Mouse (Mus musculus): ENCODE results near the gene Gm1140. TPM values are rescaled to one million over a fixed set of nuclear protein-coding genes. Genes with fewer than 3 reads are reported as not detected.
"Not testable (repeated sequence)": the region's sequence is repeated elsewhere in the genome, so short reads cannot be mapped to it uniquely, and the experiment has no call there.

Gm1140 gene
- polyA plus RNA-seq (2014; fragmentation: Nextera tagmentation; extraction: Ambion mirVana) = not detected in 2 replicates

DNA sequence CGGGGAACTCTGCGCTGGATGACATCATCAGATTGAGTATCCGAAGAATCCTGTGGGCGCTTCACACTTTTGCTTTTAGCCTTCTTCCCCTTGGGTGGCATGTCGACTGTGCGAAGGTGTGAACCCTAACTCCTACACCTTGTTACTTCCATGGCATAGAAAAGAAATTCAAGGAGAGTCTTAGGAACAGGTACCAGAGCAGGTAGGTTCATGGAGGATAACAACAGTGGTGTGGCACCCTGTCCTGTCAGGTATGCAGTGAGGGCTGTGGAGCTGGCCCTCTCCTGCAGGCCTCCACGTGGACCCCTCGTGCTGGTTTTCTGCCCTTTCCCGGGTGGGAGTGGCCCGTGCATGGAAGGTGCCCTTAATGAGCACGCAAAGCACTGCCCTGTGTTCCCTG, at the start of gene Gm1140:
Gene Gm1140 (minus strand): TSS at position 101 of the 400 bp plus-strand sequence.
- H3K27me3 ChIP-seq (ENCODE audit: control insufficient read depth, insufficient read depth, low read length); H3K27ac ChIP-seq (ENCODE audit: low read depth, low read length); H3K36me3 ChIP-seq (ENCODE audit: control insufficient read depth, insufficient read depth, low read length); H3K9ac ChIP-seq (ENCODE audit: low read depth, low read length); H3K4me3 ChIP-seq (ENCODE audit: low read depth, low read length); ATAC-seq (replicated peaks; ENCODE audit: insufficient number of reproducible peaks, low FRiP score, low TSS enrichment); H3K4me2 ChIP-seq; H3K4me1 ChIP-seq (ENCODE audit: control insufficient read depth, insufficient read depth, low read length); H3K9me3 ChIP-seq (replicated peaks; ENCODE audit: control insufficient read depth, low read length): not testable (repeated sequence)
- 82% methylated on average over 3 of the region's 11 CpGs for WGBS (ENCODE audit: insufficient replicate concordance)

DNA sequence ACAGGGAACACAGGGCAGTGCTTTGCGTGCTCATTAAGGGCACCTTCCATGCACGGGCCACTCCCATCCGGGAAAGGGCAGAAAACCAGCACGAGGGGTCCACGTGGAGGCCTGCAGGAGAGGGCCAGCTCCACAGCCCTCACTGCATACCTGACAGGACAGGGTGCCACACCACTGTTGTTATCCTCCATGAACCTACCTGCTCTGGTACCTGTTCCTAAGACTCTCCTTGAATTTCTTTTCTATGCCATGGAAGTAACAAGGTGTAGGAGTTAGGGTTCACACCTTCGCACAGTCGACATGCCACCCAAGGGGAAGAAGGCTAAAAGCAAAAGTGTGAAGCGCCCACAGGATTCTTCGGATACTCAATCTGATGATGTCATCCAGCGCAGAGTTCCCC, 2.0 kb upstream of the Gm1140 start, which contains the start of gene Gm14692:
Gene Gm14692 (plus strand): TSS at position 301 of the 400 bp plus-strand sequence.
- H3K4me3 ChIP-seq (ENCODE audit: low read depth, low read length); ATAC-seq (replicated peaks; ENCODE audit: insufficient number of reproducible peaks, low FRiP score, low TSS enrichment); H3K4me1 ChIP-seq (ENCODE audit: control insufficient read depth, insufficient read depth, low read length); H3K9ac ChIP-seq (ENCODE audit: low read depth, low read length); H3K9me3 ChIP-seq (replicated peaks; ENCODE audit: control insufficient read depth, low read length); H3K27ac ChIP-seq (ENCODE audit: low read depth, low read length); H3K36me3 ChIP-seq (ENCODE audit: control insufficient read depth, insufficient read depth, low read length); H3K27me3 ChIP-seq (ENCODE audit: control insufficient read depth, insufficient read depth, low read length); H3K4me2 ChIP-seq: not testable (repeated sequence)
- 93% methylated on average over 5 of the region's 10 CpGs for WGBS (ENCODE audit: insufficient replicate concordance)

Other genes starting within 250 kb of the Gm1140 start
- not detected in 2 replicates for gene Gm14692, start 2.1 kb upstream of the Gm1140 start, polyA plus RNA-seq (2014; fragmentation: Nextera tagmentation; extraction: Ambion mirVana)
- not detected in 2 replicates for gene 4933436I01Rik, start 227.9 kb upstream of the Gm1140 start, polyA plus RNA-seq (2014; fragmentation: Nextera tagmentation; extraction: Ambion mirVana)

All from heart, embryonic 11.5 days (tissue).